Comparison of ENCODE assay signal across 24 mouse cellular contexts in the genomic region with DNA sequence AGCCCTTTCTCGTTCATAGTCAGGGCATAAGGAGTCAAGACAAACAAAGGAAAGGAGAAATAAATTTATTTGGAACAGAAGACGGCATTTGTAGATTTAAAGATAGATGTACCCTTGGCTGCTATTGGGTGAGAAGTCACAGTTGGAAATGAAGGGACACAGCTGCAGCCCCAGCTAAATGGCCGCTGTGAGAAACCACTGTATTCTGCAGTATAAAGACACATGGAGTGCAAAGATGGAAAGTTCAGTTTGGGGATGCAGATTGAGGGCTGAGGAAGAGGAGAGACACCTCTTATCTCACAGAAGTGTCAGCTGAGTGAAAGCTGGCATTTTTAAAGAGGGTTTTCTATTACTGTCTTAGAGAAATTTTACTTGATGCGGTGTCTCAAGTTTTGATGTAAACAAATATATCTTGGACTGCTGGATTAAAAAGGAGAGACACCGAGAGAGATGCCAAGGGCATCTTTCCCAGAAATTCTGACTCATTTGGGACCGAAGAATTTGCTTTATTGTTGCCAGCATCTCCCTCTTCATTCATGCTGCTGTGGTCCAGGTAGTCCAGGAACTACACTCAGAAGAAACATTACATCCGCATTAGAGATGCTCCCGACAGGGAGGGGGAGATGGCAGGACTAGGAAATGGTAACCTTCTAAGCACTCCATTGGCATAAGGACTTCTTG. TPM values are rescaled to one million over a fixed set of nuclear protein-coding genes. Genes with fewer than 3 reads are reported as not detected.
A peak's percentile ranks its signal among the peaks of the same experiment; 100 is the strongest.
DNase-seq lines count a peak whose midpoint lies in the region; ATAC-seq and TF ChIP-seq lines count a peak whose summit lies in the region.
"Had no signal": no experiment of that assay in that cellular context is flagged by ENCODE, and none has a peak within 500 bp of the region (broad histone marks: within the 10 kb centered on the region; RNA-seq: fewer than 3 reads in every experiment).

No protein-coding gene starts in this region.

- 54% methylated on average over 8 of the region's 8 CpGs for WGBS in lung, embryonic 14.5 days

- ATAC-seq in lung, embryonic 14.5 days (ENCODE audit: insufficient read depth), result peak; percentile 58; the same call in 1 of the 2 replicates
- ATAC-seq in erythroblast, adult 5-6 weeks (replicated peaks; ENCODE audit: low FRiP score, poor library complexity, severe bottlenecking), result no peak
- ATAC-seq: inflammation-experienced regulatory T-cells, adult 6 months; midbrain, embryonic 16.5 days had no signal

- no peaks in the 10 kb centered on the region for H3K27me3 ChIP-seq in lung, embryonic 14.5 days (ENCODE audit: insufficient read depth, low read length)
- H3K27me3 ChIP-seq: hindbrain, embryonic 13.5 days; limb, embryonic 15.5 days; liver, embryonic 15.5 days; stomach, embryonic 15.5 days had no signal

- intact Hi-C loops in gastrocnemius, adult 2 months (cut with DNase I), result no loop called here
- intact Hi-C loops in gastrocnemius, postnatal 14 days (cut with DNase I; ENCODE audit: low total_unique reads), result no loop called here

- no peaks in the 10 kb centered on the region for H3K36me3 ChIP-seq in lung, embryonic 14.5 days (ENCODE audit: insufficient read depth)
- H3K36me3 ChIP-seq: forebrain, embryonic 10.5 days; hindbrain, embryonic 13.5 days; limb, embryonic 15.5 days; liver, embryonic 15.5 days; stomach, embryonic 15.5 days had no signal

- no peaks in the 10 kb centered on the region for H3K4me1 ChIP-seq in lung, embryonic 14.5 days (ENCODE audit: insufficient read depth)
- H3K4me1 ChIP-seq: forebrain, embryonic 10.5 days; hindbrain, embryonic 13.5 days; limb, embryonic 15.5 days; stomach, embryonic 15.5 days had no signal

- TF ChIP-seq CTCF in gastrocnemius, adult 2 months (IDR thresholded peaks at IDR 0.05), result no peak
- no peak for TF ChIP-seq CTCF in lung, embryonic 14.5 days (IDR thresholded peaks at IDR 0.05; ENCODE audit: low read depth)

- H3K27ac ChIP-seq in gastrocnemius, adult 2 months, result no peak overlapping the region
- H3K27ac ChIP-seq in lung, embryonic 14.5 days (ENCODE audit: low read depth), result no peak overlapping the region
- H3K27ac ChIP-seq: forebrain, embryonic 10.5 days; hindbrain, embryonic 13.5 days; limb, embryonic 15.5 days; liver, embryonic 15.5 days; stomach, embryonic 15.5 days had no signal

- peak; percentile 35 for DNase-seq in gastrocnemius, adult 2 months
- DNase-seq in gastrocnemius, postnatal 14 days, result no peak
- peak; percentile 66 for DNase-seq in lung, embryonic 14.5 days
- no peak for DNase-seq in lung, postnatal 25 days (ENCODE audit: low spot score)
- DNase-seq in 3134 (ENCODE audit: extremely low read depth, insufficient read length, low spot score), result peak; percentile 49
- DNase-seq in brain, adult 2 months (ENCODE audit: low read depth, low spot score), result peak; percentile 54
- no peak for DNase-seq in cerebellum, adult 18-20 months
- DNase-seq: adrenal gland, adult 2 months; B cell, adult 2 months; cerebellum, postnatal 14 days; gastrocnemius, postnatal 36 days; kidney, adult 2 months; kidney, postnatal 14 days; thymus, adult 18-20 months had no signal

- no peak overlapping the region for H3K4me2 ChIP-seq in lung, embryonic 14.5 days
- H3K4me2 ChIP-seq: hindbrain, embryonic 13.5 days; limb, embryonic 15.5 days; liver, embryonic 15.5 days; stomach, embryonic 15.5 days had no signal

- no peak overlapping the region for H3K9ac ChIP-seq in lung, embryonic 14.5 days
- H3K9ac ChIP-seq: hindbrain, embryonic 13.5 days; limb, embryonic 15.5 days; liver, embryonic 15.5 days; stomach, embryonic 15.5 days had no signal

- no peak overlapping the region for H3K4me3 ChIP-seq in gastrocnemius, adult 2 months
- H3K4me3 ChIP-seq in lung, embryonic 14.5 days (ENCODE audit: low read depth, low read length), result no peak overlapping the region
- H3K4me3 ChIP-seq: forebrain, embryonic 10.5 days; hindbrain, embryonic 13.5 days; limb, embryonic 15.5 days; liver, embryonic 15.5 days; stomach, embryonic 15.5 days had no signal

- no peaks in the 10 kb centered on the region for H3K9me3 ChIP-seq in lung, embryonic 14.5 days (ENCODE audit: low read depth, low read length)
- H3K9me3 ChIP-seq: forebrain, embryonic 10.5 days; hindbrain, embryonic 13.5 days; limb, embryonic 15.5 days; liver, embryonic 15.5 days; stomach, embryonic 15.5 days had no signal

RNA-seq across cellular contexts. Expression of a gene that starts 14.9 kb away (rescaled TPM):
- under 1 TPM; 0.59 to 0.84 TPM for total RNA-seq in gastrocnemius, adult 2 months (2021)
- 1 to 10 TPM; 1.4 to 1.7 TPM for total RNA-seq in gastrocnemius, postnatal 14 days (2021)
- 9.8 and 11.1 TPM in 2 replicates for polyA plus RNA-seq in lung, embryonic 14.5 days (2014; fragmentation: Nextera tagmentation; extraction: Ambion mirVana)
- 8.6 and 12.5 TPM in 2 replicates for total RNA-seq in erythroblast, adult 5-6 weeks (2015; ENCODE audit: low replicate concordance)
- total RNA-seq in erythroblast, adult 5-6 weeks (2017; ENCODE audit: low replicate concordance), result 2.9 and 9.8 TPM in 2 replicates

RNA-seq across cellular contexts. Expression of a gene that starts 41.0 kb away (rescaled TPM):
- total RNA-seq in gastrocnemius, adult 2 months (2021), result not detected
- not detected for total RNA-seq in gastrocnemius, postnatal 14 days (2021)
- polyA plus RNA-seq in lung, embryonic 14.5 days (2014; fragmentation: Nextera tagmentation; extraction: Ambion mirVana), result 0.12 TPM in 1 of 2 replicates, not detected in the other
- 4.0 and 17.5 TPM in 2 replicates for total RNA-seq in erythroblast, adult 5-6 weeks (2015; ENCODE audit: low replicate concordance)
- 4.6 and 8.0 TPM in 2 replicates for total RNA-seq in erythroblast, adult 5-6 weeks (2017; ENCODE audit: low replicate concordance)
- total RNA-seq: adrenal gland, adult 2 months; gastrocnemius, postnatal 36 days; megakaryocyte-erythroid progenitor cell, adult 5-6 weeks had no signal
- polyA plus RNA-seq: adrenal gland, adult 2 months; frontal cortex, adult 2 months; hindbrain, embryonic 13.5 days; inflammation-experienced regulatory T-cells, adult 6 months; kidney, adult 2 months; midbrain, embryonic 16.5 days had no signal

RNA-seq across cellular contexts. Expression of a gene that starts 48.5 kb away (rescaled TPM):
- total RNA-seq in gastrocnemius, adult 2 months (2021), result 10 to 100 TPM; 52.8 to 61.6 TPM
- total RNA-seq in gastrocnemius, postnatal 14 days (2021), result 100 to 1,000 TPM; 433 to 628 TPM
- 854 and 863 TPM in 2 replicates for polyA plus RNA-seq in lung, embryonic 14.5 days (2014; fragmentation: Nextera tagmentation; extraction: Ambion mirVana)
- 0.63 TPM in 1 of 2 replicates, not detected in the other for total RNA-seq in erythroblast, adult 5-6 weeks (2015; ENCODE audit: low replicate concordance)
- total RNA-seq in erythroblast, adult 5-6 weeks (2017; ENCODE audit: low replicate concordance), result 2.0 TPM in 1 of 2 replicates, not detected in the other
- total RNA-seq: megakaryocyte-erythroid progenitor cell, adult 5-6 weeks had no signal

Comparison
In these comparisons a context has a peak if more than half of its experiments do, and no peak if none do; other contexts are left out.
1. DNase-seq: peak in gastrocnemius, adult 2 months (single experiment), lung, embryonic 14.5 days (single experiment), 3134 (single experiment) and brain, adult 2 months (single experiment); none in gastrocnemius, postnatal 14 days (single experiment), lung, postnatal 25 days (single experiment) and cerebellum, adult 18-20 months (0 of 2).
2. RNA of a gene that starts 41.0 kb away (total RNA-seq): 4.0 to 17.5 TPM in erythroblast, adult 5-6 weeks; not detected in gastrocnemius, postnatal 14 days and not detected in gastrocnemius, adult 2 months; every median in the first group is over 4 times any median in the second.
3. RNA of a gene that starts 48.5 kb away (total RNA-seq): 433 to 628 TPM in gastrocnemius, postnatal 14 days and 52.8 to 61.6 TPM in gastrocnemius, adult 2 months; 0.63 to 2.0 TPM in erythroblast, adult 5-6 weeks; every median in the first group is over 10 times any median in the second.